Mouse (Mus musculus) ES-Bruce4 (cell line): ENCODE measurements at regions not wholly inside any gene's neighbourhood (a gene's known extent, or its start where the extent isn't known, plus 50 kb on each side); places are given as distances from the start of the nearest gene placed in this dataset.

ENCODE experiments used
- H3K27ac ChIP-seq: 2 replicates; pipeline ENCODE4 v1.5.1; 2012; ENCODE audit warnings: low read length, inconsistent platforms; ENCODE audit not compliant: insufficient read depth
- H3K27me3 ChIP-seq: 2 replicates; pipeline ENCODE4 v1.6.1; 2012; ENCODE audit warnings: mild to moderate bottlenecking, low read length, inconsistent platforms; ENCODE audit not compliant: control insufficient read depth, poor library complexity, insufficient read depth, severe bottlenecking
- H3K36me3 ChIP-seq: 2 replicates; pipeline ENCODE4 v1.6.1; 2012; ENCODE audit warnings: inconsistent platforms, mild to moderate bottlenecking, low read length, moderate library complexity; ENCODE audit not compliant: control insufficient read depth, poor library complexity, insufficient read depth, severe bottlenecking
- H3K4me1 ChIP-seq: one replicate; pipeline ENCODE4 v1.8.1; 2011; ENCODE audit warnings: low read length; ENCODE audit not compliant: control insufficient read depth, insufficient read depth
- H3K4me3 ChIP-seq: 2 replicates; pipeline ENCODE4 v1.5.1; 2011; ENCODE audit warnings: low read depth, mild to moderate bottlenecking, low read length
- H3K9ac ChIP-seq: 2 replicates; pipeline ENCODE4 v1.6.1; 2012; ENCODE audit warnings: low read depth, mild to moderate bottlenecking, inconsistent platforms; ENCODE audit not compliant: poor library complexity, severe bottlenecking
- H3K9me3 ChIP-seq: replicated peaks from 2 replicates; pipeline ENCODE4 v1.6.1; 2012; ENCODE audit warnings: mild to moderate bottlenecking, low read length, inconsistent platforms; ENCODE audit not compliant: control insufficient read depth, poor library complexity, insufficient read depth, severe bottlenecking
- CTCF ChIP-seq: IDR thresholded peaks from one replicate; pipeline ENCODE4 v1.8.1; 2011; ENCODE audit warnings: low read depth, low read length
- EP300 ChIP-seq: IDR thresholded peaks from 2 replicates; pipeline ENCODE4 v1.6.1; 2011; ENCODE audit warnings: low read depth, low read length; ENCODE audit not compliant: insufficient read depth
- POLR2A ChIP-seq: IDR thresholded peaks from one replicate; pipeline ENCODE4 v1.8.1; 2011; ENCODE audit warnings: low read length; ENCODE audit not compliant: insufficient read depth

GRCm38 (mm10) chr10:116701281-116701680 lies 120.0 kb upstream of the Cnot2 start:
- H3K9me3 ChIP-seq, result no peaks in the 10 kb centered on the region
- H3K4me1 ChIP-seq, result no peaks in the 10 kb centered on the region
- no peaks in the 10 kb centered on the region for H3K36me3 ChIP-seq
- TF ChIP-seq CTCF, result no peak
- no peak for TF ChIP-seq POLR2A
- TF ChIP-seq EP300, result no peak
- H3K27ac ChIP-seq, result no peak overlapping the region
- H3K9ac ChIP-seq, result no peak overlapping the region
- no peaks in the 10 kb centered on the region for H3K27me3 ChIP-seq
- no peak overlapping the region for H3K4me3 ChIP-seq

- no peak overlapping the region for H3K4me3 ChIP-seq
Measured at GRCm38 (mm10) chr10:116699711-116700110, 118.4 kb upstream of the Cnot2 start.

GRCm38 (mm10) chr10:116697628-116698316 lies 116.5 kb upstream of the Cnot2 start:
- Histone ChIP-seq H3K27ac (no peak overlapping the region), H3K4me1 (no peaks in the 10 kb centered on the region), H3K36me3 (no peaks in the 10 kb centered on the region), H3K4me3 (no peak overlapping the region), H3K9me3 (no peaks in the 10 kb centered on the region), H3K9ac (no peak overlapping the region), H3K27me3 (no peaks in the 10 kb centered on the region)
- TF ChIP-seq EP300 (no peak), CTCF (no peak)

More at GRCm38 (mm10) chr10:116699711-116700110, 118.4 kb upstream of the Cnot2 start:
- Histone ChIP-seq H3K36me3 (no peaks in the 10 kb centered on the region), H3K9me3 (no peaks in the 10 kb centered on the region), H3K27ac (no peak overlapping the region), H3K4me1 (no peaks in the 10 kb centered on the region), H3K27me3 (no peaks in the 10 kb centered on the region), H3K9ac (no peak overlapping the region)
- TF ChIP-seq EP300 (no peak), CTCF (no peak), POLR2A (no peak)

- Histone ChIP-seq H3K4me3 (no peak overlapping the region), H3K9ac (no peak overlapping the region), H3K4me1 (no peaks in the 10 kb centered on the region), H3K27ac (no peak overlapping the region), H3K9me3 (no peaks in the 10 kb centered on the region), H3K27me3 (no peaks in the 10 kb centered on the region), H3K36me3 (no peaks in the 10 kb centered on the region)
- TF ChIP-seq EP300 (no peak), CTCF (no peak), POLR2A (no peak)
Measured at GRCm38 (mm10) chr10:116693816-116694215, 112.5 kb upstream of the Cnot2 start.

- H3K27me3 ChIP-seq, result no peaks in the 10 kb centered on the region
- no peak overlapping the region for H3K9ac ChIP-seq
- no peak overlapping the region for H3K27ac ChIP-seq
- no peak for TF ChIP-seq CTCF
- TF ChIP-seq EP300, result no peak
- no peak for TF ChIP-seq POLR2A
- H3K9me3 ChIP-seq, result 0 out of 2 replicates have a peak, but pooled peaks cover 4% of the 10 kb centered on the region
- H3K4me1 ChIP-seq, result no peaks in the 10 kb centered on the region
- no peaks in the 10 kb centered on the region for H3K36me3 ChIP-seq
- no peak overlapping the region for H3K4me3 ChIP-seq
Measured at GRCm38 (mm10) chr10:116686741-116687140, 105.4 kb upstream of the Cnot2 start.

- Histone ChIP-seq H3K27me3 (no peaks in the 10 kb centered on the region), H3K4me3 (no peak overlapping the region), H3K4me1 (no peaks in the 10 kb centered on the region), H3K36me3 (no peaks in the 10 kb centered on the region), H3K9ac (no peak overlapping the region), H3K9me3 (0 out of 2 replicates have a peak, but pooled peaks cover 4% of the 10 kb centered on the region), H3K27ac (no peak overlapping the region)
- TF ChIP-seq CTCF (no peak), POLR2A (no peak), EP300 (no peak)
Measured at GRCm38 (mm10) chr10:116683374-116683773, 102.1 kb upstream of the Cnot2 start.
